Mouse (Mus musculus) kidney, postnatal 0 days (tissue): Measurements from ENCODE around the gene Map3k20. TPM values are rescaled to one million over a fixed set of nuclear protein-coding genes. Genes with fewer than 3 reads are reported as not detected.

Experiments
- ATAC-seq: fragments of 200-750 bp; cut with Nextera tagmentation; replicated peaks from 2 replicates; pipeline ENCODE4 v1.8.0; 2017; ENCODE audit warnings: low read depth, moderate number of reproducible peaks, moderate TSS enrichment, moderate library complexity; ENCODE audit not compliant: low FRiP score
- DNase-seq: peaks from one replicate; pipeline ENCODE4 v3.0.0-alpha.2; 2016; ENCODE audit warnings: low spot score
- H3K27ac ChIP-seq: fragments of 300-500 bp; sonication (generic); 2 replicates; pipeline ENCODE4 v1.5.1; 2014; ENCODE audit warnings: mild to moderate bottlenecking
- H3K27me3 ChIP-seq: fragments of 300-500 bp; sonication (generic); 2 replicates; pipeline ENCODE4 v1.6.1; 2014; ENCODE audit warnings: low read length, mixed read lengths; ENCODE audit not compliant: insufficient read depth
- H3K36me3 ChIP-seq: fragments of 300-500 bp; sonication (generic); 2 replicates; pipeline ENCODE4 v1.6.1; 2014; ENCODE audit warnings: low read length, mixed read lengths; ENCODE audit not compliant: insufficient read depth
- H3K4me1 ChIP-seq: fragments of 300-500 bp; sonication (generic); replicated peaks from 2 replicates; pipeline ENCODE4 v1.6.1; 2014; ENCODE audit warnings: antibody characterized with exemption, low read length, mixed read lengths; ENCODE audit not compliant: insufficient read depth
- H3K4me2 ChIP-seq: fragments of 300-500 bp; sonication (generic); 2 replicates; pipeline ENCODE4 v1.6.1; 2014; ENCODE audit warnings: mild to moderate bottlenecking, low read length, moderate library complexity, mixed read lengths
- H3K4me3 ChIP-seq: fragments of 300-500 bp; sonication (generic); replicated peaks from 2 replicates; pipeline ENCODE4 v1.5.1; 2014; ENCODE audit warnings: low read depth, low read length
- H3K9ac ChIP-seq: fragments of 300-500 bp; sonication (generic); 2 replicates; pipeline ENCODE4 v1.6.1; 2014; ENCODE audit warnings: low read depth, low read length
- H3K9me3 ChIP-seq: fragments of 300-500 bp; sonication (generic); replicated peaks from 2 replicates; pipeline ENCODE4 v1.6.1; 2016; ENCODE audit warnings: low read length, inconsistent platforms, mixed read lengths
- CTCF ChIP-seq: IDR thresholded peaks from 2 replicates; pipeline ENCODE4 v1.5.1; 2016; ENCODE audit warnings: antibody characterized with exemption, low read depth, mild to moderate bottlenecking, moderate library complexity
- WGBS: fragments of 180-500 bp; shearing (Covaris S2); extraction: QIAGEN DNeasy Blood & Tissue Kit; methylation state at CpG from one replicate; pipeline ENCODE4 v1.1.7; 2014; 5-methylcytosine and 5-hydroxymethylcytosine counted together
- polyA plus RNA-seq: library from polyadenylated mRNA; unstranded; fragments of >200 nt; fragmentation: Nextera tagmentation; extraction: Ambion mirVana; gene quantifications from 2 replicates; pipeline ENCODE4 v1.2.1, GENCODE M21; 2015

The Map3k20 gene
- polyA plus RNA-seq, 1 experiment from 2014 or later, result 10.1 TPM

DNA sequence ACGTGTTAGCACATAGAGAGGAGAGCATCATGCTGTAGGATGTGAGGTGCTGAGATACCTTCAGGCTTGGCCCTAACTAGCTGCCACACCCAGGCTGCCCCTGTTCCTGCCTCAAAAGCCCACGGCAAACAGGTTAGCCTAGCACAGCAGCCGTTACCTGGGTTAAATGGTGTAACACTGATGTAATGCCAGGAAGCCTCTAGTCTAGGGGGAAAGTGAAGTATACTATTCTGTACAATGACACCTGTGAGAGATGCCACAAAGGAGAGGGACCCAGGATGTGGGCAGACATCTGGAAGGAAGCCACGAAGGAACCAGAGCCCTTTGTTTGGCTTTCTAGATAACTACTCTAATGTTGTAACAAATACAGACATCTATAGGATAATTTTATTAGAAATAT, 126.8 kb downstream of the Map3k20 start:
- no peak overlapping the region for H3K27ac ChIP-seq
- TF ChIP-seq CTCF, result no peak
- no peak overlapping the region for H3K4me2 ChIP-seq
- H3K27me3 ChIP-seq, result no peaks in the 10 kb centered on the region
- H3K36me3 ChIP-seq, result no peaks in the 10 kb centered on the region
- no peaks in the 10 kb centered on the region for H3K9me3 ChIP-seq
- H3K4me3 ChIP-seq, result no peak overlapping the region
- no peak for DNase-seq
- H3K9ac ChIP-seq, result no peak overlapping the region
- ATAC-seq, result no peak
- H3K4me1 ChIP-seq, result no peaks in the 10 kb centered on the region
- 87% methylated on average over 4 of the region's 4 CpGs for WGBS

DNA sequence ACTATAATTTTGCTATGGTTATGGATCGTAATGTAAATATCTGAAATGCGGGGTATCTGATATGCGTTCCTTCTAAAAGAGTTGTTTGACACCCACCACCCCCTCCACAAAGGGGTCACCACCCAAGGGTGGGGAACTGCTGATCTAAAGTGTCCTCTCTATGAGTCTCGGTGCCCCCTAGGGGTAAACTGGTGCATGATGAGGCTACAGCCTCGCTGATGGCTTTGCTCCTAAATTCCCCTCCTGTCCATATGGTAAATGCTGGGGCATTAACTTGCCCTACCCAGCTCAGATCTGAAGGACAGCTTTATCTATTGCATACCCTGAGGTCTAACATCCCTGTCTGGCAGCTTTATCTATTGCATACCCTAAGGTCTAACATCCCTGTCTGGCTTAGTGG, 130.0 kb downstream of the Map3k20 start:
- WGBS, result 86% methylated on average over 5 of the region's 5 CpGs
- H3K27ac ChIP-seq, result no peak overlapping the region
- H3K9ac ChIP-seq, result no peak overlapping the region
- TF ChIP-seq CTCF, result peak; percentile 44
- H3K4me2 ChIP-seq, result no peak overlapping the region
- ATAC-seq (no peak), DNase-seq (no peak)
- no peaks in the 10 kb centered on the region for H3K4me1 ChIP-seq
- H3K4me3 ChIP-seq, result no peak overlapping the region
- no peaks in the 10 kb centered on the region for H3K9me3 ChIP-seq
- H3K36me3 ChIP-seq, result peaks cover 5% of the 10 kb centered on the region; the same call in 1 of the 2 replicates
- H3K27me3 ChIP-seq, result no peaks in the 10 kb centered on the region

DNA sequence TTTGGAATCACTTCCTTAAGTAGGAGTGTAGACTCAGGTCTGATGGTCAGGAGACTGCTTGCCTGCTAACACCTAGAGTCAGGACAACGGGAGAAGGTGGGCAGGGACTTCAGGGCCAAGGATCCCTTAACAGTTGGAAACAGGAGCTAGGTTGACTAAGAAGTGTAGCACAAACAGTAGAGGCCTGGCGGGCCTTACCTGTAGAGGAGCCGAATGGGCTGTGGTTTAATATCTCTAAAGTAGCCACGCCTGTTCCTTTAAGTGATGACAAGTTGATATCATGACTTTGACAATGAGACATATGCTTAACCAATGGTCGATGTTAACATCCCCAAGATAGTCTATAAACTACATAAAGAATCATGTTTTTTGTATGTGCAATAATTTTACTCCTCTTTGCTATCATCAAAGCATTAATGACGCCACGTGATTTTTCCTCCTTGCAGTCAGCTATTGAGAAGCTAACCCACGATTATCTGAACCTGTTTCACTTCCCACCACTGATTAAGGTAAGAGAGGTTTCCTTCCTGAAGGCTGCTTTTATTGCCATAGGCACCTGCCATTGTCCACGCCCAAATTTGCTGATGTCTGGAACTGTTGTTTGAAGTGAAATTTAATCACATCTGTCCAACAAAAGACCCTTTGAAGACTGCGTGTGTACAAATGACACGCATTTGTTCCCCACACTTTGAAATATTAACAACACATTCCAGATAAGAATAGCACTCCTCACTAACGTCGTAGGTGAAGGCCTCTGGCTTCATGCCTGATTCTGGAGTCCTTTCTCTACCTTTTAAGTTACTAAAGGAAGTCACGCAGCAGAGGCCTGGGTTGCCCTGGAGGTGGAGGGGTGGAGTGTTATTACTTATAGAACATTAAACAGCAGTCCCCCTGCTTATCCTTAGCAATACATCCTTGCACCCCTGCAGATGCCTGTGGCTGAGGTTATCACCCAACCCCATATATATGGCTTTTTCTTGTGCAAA, 131.0 kb downstream of the Map3k20 start:
- Histone ChIP-seq H3K4me3 (no peak overlapping the region), H3K9ac (no peak overlapping the region), H3K36me3 (peaks cover 5% of the 10 kb centered on the region; the same call in 1 of the 2 replicates), H3K27ac (no peak overlapping the region), H3K27me3 (no peaks in the 10 kb centered on the region), H3K4me2 (no peak overlapping the region), H3K9me3 (no peaks in the 10 kb centered on the region), H3K4me1 (no peaks in the 10 kb centered on the region)
- 65% methylated on average over 14 of the region's 14 CpGs for WGBS
- DNase-seq (no peak), ATAC-seq (no peak)
- no peak for TF ChIP-seq CTCF

DNA sequence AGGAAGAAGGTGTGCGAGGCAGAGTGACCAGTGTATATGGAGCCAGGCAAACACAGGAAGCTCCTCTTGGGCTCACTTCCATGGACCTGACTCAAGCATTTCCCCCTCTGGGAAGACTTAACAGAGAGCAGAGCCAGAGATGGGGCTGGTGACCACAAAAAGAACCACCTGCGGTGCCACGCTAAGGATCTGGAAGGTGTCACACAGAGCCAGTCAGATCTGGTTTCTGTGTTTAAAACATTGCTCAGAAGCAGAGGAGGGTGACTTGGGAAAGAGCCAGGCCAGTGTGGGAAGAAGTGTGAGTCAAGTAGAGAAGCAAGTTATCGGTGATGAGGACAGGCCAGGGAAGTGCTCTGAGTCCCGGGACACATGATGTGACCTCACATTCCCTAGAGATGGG, 135.1 kb downstream of the Map3k20 start:
- Histone ChIP-seq H3K4me1 (no peaks in the 10 kb centered on the region), H3K4me2 (no peak overlapping the region), H3K9me3 (no peaks in the 10 kb centered on the region), H3K4me3 (no peak overlapping the region), H3K27ac (no peak overlapping the region), H3K27me3 (no peaks in the 10 kb centered on the region), H3K9ac (no peak overlapping the region), H3K36me3 (peaks cover 5% of the 10 kb centered on the region; the same call in 1 of the 2 replicates)
- no peak for DNase-seq
- TF ChIP-seq CTCF, result no peak
- WGBS, result 84% methylated on average over 5 of the region's 5 CpGs
- no peak for ATAC-seq

DNA sequence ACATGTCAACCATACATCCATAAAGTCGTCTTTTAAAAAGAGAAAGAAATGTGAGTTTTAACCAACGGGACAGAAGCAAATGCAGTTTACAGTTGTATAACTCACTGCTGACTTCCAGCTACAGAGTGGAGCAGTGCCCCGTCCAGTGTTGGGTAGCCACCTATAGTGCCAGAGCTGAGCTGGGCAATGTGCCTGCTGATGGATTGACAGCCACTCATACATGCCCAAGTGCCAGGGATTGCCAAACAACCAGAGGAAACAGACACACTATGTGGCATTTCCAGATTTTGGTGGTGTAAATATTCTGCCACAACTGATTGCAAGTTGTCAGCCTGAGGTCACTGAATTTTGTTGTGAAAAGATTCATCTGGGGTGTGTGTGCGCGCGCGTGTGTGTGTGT, 139.2 kb downstream of the Map3k20 start:
- H3K4me1 ChIP-seq, result no peaks in the 10 kb centered on the region
- DNase-seq, result no peak
- WGBS, result 80% methylated on average over 7 of the region's 7 CpGs
- H3K4me3 ChIP-seq, result no peak overlapping the region
- H3K9ac ChIP-seq, result no peak overlapping the region
- H3K4me2 ChIP-seq, result no peak overlapping the region
- no peak overlapping the region for H3K27ac ChIP-seq
- H3K9me3 ChIP-seq, result no peaks in the 10 kb centered on the region
- H3K27me3 ChIP-seq, result no peaks in the 10 kb centered on the region
- ATAC-seq, result no peak
- H3K36me3 ChIP-seq, result no peaks in the 10 kb centered on the region
- TF ChIP-seq CTCF, result no peak

DNA sequence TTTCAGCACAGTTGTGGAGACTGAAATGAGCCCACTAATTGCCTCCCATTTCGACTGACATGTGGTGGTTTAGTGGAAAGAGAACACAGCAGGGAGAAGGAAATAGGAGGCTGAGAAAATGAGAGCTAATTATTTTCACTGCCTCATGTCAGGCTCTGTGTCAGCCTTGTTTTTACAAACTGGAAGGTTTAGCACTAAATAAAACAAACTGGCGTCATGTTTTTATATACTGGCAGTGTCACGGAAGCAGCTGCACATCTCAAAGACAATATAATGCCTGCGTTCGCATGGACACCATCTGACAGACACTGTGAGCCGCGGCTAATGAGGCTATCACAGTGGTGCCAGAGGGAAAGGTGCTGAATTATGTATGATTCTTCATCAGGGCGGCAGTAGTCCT, 141.3 kb downstream of the Map3k20 start:
- WGBS, result 29% methylated on average over 8 of the region's 8 CpGs
- Histone ChIP-seq H3K27me3 (no peaks in the 10 kb centered on the region), H3K36me3 (no peaks in the 10 kb centered on the region), H3K4me1 (no peaks in the 10 kb centered on the region), H3K4me2 (no peak overlapping the region), H3K9me3 (no peaks in the 10 kb centered on the region), H3K4me3 (no peak overlapping the region), H3K9ac (no peak overlapping the region), H3K27ac (no peak overlapping the region)
- TF ChIP-seq CTCF, result no peak
- ATAC-seq (no peak), DNase-seq (peak; percentile 20)
